Mouse (Mus musculus) gastrocnemius, postnatal 4 days (tissue): ENCODE measurements around the gene Rexo4. TPM values are rescaled to one million over a fixed set of nuclear protein-coding genes. Genes with fewer than 3 reads are reported as not detected.

Experiments
- DNase-seq, 2 experiments: peaks; one replicate each; pipeline ENCODE4 v3.0.0; 2021 to 2022; ENCODE audit warnings: low spot score in 2 of 2, mixed read lengths in 2 of 2
- long read RNA-seq, 2 experiments: library from polyadenylated mRNA; stranded (forward); transcript quantifications; one replicate each; pipeline ENCODE4 v2.0.0; 2021
- total RNA-seq, 2 experiments: library from RNA; stranded (reverse); gene quantifications; 2 replicates each; pipeline ENCODE4 v1.2.3; 2021

Rexo4 gene
- 10 to 100 TPM; 23.8 to 29.4 TPM for total RNA-seq
- long read RNA-seq, experiment 1, transcript Rexo4-201 (8 exons, 2,281 nt) = major isoform, 11 of 20 reads
- long read RNA-seq, experiment 1, partial matches to known transcripts = 1 of 20 reads
- long read RNA-seq, experiment 1, other reads (novel, unspliced or antisense) = 6 of 20 reads
- long read RNA-seq, experiment 2, transcript Rexo4-201 (8 exons, 2,281 nt) = major isoform, 9 of 14 reads
- long read RNA-seq, experiment 2, partial matches to known transcripts = 0 of 14 reads
- long read RNA-seq, experiment 2, other reads (novel, unspliced or antisense) = 4 of 14 reads

DNA sequence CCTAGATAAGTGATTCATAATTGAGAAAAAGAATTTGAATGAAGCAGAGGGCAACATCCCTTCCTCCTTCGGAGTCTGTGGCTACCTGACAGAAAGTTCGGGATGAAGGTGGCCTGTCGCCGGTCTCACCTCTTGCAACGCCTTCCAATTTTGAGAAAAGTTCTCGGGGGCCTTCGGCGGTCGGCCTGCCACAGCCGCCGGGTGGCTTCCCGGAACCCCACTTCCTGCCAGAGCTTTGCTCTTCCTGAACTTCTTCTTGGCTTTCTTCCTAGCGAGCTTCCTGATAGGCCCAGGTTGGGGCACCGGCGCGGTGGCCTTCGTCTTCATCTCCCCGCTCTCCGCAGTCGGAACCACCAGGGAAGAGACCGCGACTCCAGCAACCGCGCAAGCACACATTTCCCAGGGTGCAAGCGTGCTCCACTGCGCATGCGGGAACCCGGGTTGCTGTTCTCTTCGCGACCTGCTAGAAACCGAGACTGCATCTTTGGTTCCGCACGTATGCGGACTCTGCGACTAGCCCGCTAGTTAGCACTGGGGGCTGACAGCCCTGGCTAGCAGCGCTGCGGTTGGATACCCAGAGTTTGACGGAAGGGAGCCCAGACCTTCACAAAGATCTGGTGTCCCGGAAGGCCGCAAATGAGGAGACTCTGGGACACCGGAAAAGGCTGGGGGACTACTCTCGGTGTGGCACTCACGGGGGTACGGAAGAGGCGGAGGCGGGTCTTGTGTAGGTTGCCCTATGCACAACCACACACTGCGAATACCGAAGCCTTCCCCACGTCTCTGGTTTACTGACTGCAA, at the start of gene Rexo4:
Gene Rexo4 (minus strand): TSS at position 464 of the 801 bp plus-strand sequence.
- DNase-seq = peak; percentile 87 to 97

DNA sequence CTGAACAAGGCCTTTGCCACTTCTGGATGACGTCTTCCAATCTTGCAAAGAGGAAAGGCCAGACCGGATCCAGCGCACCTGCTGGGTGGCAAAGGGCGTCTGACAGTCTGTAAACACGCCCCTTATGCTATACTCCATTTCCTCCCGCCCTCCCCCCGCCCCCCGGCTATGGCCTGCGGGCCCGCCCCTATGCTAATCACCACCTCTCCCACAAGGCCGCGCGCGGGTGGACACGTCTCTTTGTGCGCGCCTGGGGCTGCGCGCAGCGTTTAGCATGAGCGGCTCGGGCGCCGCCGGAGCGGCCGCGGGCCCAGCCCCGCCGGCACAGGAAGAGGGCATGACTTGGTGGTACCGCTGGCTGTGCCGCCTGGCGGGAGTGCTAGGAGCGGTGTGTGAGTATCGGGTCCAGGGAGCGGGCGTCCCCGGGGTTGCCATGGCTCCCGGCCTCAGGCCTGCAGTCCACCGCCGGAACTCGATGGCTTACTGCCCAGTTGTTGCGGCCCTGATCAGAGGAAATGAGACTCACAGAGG, 45.6 kb upstream of the Rexo4 start, which contains the start of gene Cacfd1:
Gene Cacfd1 (plus strand): TSS at position 213 of the 531 bp plus-strand sequence.
- DNase-seq = peak; percentile 67 to 86

DNA sequence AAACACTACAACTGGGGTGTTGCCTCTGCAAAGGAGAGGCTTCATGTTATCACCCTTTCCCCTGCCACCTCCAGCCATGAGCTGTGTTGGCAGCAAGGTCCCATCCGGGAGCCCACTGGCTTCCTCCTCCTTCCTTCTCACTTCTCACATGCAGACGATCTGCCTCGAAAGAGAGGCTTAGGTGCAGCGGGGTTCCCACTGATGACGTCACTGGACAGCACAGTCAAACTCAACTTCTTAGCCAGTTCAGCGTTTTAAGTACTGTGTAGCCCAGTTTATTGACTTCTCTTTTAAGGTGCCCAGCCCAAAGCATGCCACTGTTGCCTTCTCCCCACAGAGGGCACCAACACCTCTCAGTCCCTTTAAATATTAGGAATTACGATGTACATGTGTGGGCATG, 43.5 kb upstream of the Rexo4 start:
- no peak for DNase-seq

DNA sequence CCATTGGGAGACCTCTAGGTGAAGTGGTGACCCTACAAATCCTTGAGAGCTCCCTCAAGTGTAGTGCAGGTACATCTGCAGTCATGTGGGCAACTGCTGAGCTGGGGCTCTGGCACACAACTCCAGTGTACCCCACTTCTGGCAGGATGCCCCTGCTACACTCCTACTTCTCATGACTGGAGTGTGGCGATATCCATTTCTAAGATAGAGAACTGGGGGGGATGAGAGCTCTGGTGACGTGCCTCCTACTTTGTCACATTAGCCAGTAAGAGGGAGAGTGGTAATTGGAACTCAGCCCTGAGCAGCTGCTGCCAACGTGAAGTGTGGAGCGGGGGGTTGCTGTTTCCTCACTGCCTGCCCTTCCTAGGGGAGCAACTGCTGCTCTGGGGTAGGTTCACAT, 42.1 kb upstream of the Rexo4 start:
- DNase-seq = no peak

DNA sequence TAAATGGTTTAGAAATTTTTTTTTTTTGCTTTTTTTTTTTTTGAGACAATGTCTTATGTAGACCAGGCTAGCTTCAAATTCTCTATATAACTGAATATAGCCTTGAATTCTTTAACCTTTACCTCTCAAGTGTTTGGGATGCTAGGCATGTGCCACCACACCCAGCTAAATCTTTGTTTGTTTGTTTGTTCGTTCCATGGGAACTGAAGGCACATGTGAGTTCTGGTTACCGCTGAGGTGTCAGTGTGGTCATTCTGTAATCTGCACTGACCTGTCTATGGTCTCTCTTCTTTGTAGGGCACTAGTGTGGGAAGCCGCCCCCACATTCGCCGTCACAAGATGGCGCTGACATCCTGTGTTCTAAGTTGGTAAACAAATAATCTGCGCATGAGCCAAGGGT, 33.8 kb upstream of the Rexo4 start:
- DNase-seq = no peak

DNA sequence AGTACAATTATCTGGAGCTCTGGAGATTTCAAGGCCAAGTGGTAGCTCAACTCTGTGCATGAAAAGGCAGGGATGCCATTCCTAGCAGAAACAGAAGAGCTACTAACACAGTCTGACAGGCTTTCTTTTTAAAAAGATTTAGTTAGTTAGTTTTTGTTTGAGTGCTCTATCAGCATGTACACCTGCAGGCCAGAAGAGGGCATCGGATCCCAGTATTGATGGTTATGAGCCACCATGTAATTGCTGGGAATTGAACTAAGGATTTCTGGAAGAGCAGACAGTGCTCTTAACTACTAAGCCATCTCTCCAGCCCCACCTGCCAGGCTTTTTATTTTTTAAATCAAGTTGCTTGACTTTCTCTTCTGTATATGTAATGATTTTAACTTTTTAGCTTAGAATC, 33.3 kb upstream of the Rexo4 start:
- DNase-seq = no peak

DNA sequence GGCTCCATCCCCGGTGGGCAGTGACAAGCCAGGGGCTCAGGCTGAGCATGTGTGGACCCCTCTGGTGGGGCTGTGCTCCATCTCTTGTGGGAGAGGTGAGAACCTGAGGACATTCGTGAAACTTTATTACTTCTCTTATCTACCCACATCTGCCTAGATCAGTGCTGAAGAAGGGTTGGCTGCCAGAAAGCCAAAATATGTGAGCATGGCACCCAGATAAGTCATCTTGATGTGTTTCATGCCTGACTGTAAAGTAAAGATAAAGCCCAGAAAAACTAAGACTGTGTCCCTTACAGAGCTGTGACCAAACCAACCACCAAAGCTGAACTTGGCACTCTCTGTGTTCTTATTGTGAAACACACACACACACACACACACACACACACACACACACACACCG, 29.8 kb upstream of the Rexo4 start:
- DNase-seq = no peak

DNA sequence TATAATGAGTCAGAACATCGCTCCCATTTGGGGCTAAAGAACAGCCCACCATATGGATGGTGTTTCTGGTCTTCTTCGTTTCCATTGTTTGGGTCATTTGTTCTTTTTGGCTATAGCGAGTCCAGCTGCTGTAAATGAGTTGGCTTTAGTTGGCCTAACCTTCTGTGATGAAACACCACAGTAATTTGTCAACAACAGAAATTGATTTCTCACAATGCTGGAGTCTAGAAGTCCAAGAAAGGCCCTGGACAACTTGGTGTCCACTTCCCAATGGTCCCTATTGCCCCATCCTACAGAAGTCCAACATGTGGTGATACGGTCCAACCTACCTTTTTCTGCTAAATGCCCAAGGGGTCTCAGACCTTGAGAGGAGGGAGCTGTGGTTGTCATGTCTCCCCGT, 20.5 kb upstream of the Rexo4 start:
- DNase-seq = no peak

DNA sequence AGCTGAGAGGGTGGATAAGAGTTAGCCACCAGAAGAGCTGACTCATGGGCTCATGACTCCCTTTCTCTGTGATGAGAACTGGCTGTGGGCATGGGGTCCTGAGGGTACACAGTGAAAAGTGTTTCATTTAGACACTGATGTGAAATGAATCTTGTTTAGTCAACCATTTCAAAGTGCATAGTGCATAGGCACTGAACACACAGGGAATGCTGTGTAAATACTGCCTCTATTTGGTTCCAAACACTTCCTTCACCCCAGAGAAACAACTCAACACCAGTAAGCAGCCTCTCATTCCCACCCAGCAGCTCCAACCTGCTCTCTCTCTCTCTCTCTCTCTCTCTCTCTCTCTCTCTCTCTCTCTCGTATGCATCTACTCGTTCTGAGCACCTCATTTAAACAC, 20.0 kb upstream of the Rexo4 start:
- DNase-seq = no peak

DNA sequence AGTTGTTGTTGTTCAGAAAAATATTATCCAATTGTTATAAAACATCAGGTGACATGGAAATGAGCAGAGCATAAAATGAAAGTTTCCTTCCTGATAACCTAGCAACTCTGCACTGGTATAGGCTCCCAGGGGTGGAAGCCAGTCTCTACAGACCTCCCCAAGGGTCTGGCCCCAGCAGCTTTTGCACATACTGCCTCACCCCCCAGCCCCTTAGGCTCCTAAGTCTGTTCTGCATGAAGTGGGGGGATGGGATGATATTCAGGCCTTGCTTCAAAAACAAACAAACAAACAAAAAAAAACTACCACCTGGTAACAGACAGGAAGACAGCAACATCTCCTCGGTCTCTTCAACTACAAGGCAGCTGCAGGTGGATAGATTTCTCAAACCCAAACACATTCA, 16.2 kb upstream of the Rexo4 start:
- no peak for DNase-seq

DNA sequence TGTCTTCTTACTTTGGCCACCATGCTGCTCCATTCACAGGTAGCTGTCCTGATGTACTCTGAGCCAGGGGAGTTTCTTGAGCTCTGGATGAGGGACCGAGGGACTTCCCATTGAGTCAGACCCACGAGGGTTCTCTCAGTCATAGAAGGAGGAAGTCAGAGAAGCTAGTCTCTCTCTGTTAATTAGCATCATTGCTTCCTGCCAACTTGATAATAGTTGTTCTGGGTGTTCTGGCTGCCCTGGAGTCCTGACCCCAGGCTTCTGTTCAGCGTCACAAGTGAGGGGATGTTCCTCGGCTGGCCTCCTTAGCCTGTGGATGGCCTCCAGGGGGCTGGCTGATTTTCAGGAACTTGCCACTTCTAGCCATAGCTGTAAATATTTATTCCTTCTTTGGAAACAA, 9.8 kb upstream of the Rexo4 start:
- DNase-seq = no peak

DNA sequence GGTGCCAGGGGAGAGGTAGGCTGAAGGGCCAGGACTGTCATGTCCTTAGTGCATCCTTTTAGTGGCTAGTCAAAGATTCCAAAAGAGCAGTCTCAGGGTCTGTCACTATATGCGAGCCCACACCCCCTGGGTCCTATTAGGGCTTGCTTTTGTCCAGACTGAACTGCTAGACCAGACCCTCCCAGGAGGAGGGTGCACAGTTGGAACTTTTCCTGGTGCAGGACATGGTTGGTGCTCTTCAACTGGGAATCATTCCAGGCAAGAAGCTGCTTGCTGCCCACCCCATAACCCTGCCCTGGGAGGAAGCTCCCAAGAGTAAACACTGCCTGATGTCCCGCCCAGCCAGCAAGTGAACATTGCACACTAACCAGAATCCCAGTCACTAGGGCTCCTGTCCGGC, 8.9 kb upstream of the Rexo4 start, which contains the start of gene Adamts13:
Gene Adamts13 (plus strand): TSS at position 301 of the 400 bp plus-strand sequence.
- no peak for DNase-seq

DNA sequence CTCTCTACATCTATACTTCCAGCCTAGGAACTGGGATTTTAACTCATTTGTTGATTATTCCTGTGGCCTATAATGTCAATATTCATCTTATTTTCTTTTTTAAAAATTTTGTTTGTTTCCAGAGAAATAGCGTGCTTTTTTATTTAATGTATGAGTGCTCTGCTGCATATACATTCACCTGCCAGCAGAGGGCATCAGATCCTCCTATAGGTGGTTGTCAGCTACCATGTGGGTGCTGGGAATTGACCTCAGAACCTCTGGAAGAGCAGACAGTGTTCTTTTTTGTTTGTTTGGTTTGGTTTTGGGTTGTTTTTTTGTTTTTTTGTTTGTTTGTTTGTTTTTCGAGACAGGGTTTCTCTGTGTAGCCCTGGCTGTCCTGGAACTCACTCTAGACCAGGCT, 3.1 kb upstream of the Rexo4 start:
- no peak for DNase-seq

DNA sequence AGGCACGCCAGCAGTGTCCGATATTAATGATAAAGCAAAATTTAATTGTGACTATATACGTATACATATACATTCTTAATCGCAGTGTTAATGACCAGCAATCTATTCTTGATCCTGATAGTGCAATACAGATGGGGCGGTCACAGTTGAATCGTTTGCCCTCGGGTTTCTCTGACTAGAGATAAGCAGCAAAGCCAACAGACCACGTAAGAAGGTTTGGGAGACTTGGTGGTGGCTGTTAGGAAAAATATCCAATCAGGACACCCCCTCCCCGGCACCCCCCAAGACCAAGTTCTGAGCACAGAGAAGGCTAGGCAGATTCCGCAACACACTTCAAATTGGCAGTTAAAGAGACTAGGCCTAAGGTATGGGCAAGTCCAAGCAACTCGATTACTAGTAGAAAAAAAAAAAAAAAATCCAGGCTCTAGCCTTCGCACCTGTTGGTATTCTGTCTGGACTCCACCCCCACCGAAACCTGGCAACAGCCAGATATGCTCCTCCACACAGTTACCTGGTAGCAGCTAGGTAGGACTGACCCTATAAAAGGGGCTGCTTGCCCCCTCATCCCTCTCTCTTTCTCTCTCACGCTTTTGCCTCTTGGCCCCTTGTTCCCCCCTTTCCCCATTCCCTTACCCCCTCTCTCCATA, 661 bp upstream of the Rexo4 start:
- no peak for DNase-seq

DNA sequence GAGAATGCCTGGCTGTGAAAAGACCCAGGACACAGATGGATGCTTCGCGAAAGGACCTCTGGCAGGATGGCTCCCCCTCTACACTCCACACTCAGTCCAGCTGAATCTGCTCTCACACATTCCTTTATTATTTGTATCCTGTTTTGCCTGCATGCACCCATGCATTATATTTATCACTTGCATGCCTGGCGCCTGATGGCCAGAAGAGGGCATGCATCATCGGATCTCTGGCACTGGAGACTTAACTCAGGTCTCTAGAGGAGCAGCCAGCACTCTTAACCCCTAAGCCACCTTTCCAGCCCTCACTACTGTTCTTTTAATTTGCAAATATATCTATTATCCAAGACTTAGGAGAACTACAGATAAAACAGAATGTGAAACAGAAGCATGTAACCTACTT, 3.4 kb downstream of the Rexo4 start:
- no peak for DNase-seq

DNA sequence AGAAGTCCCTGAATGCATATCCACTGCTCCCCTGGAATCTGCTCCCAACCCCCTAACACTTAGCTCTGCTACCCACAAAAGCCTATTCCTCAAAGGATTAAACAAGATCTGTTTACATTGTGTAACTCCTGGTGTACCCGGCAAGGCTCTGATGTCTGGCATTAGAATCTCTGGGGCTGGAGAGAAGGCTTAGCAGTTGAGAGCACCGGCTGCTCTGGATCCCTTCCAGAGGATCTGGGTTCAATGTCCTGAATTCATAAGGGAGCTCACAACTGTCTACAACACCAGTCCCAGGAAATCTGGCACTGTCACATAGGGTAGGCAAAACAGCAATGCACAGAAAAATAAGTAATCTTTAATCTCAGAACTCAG, 6.7 kb downstream of the Rexo4 start:
- DNase-seq = no peak

DNA sequence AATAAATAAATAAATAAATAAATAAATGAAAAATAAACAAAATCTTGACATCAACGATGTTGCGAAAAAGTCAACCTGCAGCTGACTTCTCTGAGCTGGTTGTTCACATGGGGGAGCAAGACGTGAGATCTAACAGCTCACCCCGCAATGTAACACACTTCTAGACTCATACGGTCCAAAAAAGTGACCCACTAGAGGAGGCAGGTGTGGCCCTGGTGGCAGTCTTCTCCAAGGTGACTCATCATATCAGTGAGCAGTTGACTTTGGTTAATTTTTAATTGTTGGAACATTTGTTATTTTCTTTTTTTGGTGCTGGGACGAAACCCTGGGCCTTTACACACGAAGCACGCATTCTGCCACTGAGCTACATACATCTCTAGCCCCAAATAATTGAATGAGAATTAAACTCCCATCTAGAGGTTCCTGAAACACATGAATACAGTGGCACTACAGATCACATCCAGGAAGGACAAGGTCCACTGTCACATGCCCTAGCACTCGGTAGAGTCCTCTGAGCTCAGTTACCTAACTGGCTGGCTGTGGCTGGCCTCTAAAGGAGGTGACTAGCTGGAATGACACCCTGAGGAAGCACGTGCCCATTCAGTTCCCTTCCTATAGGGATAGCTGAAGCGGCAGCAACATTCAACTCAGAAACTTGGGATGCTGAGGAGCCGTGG, 7.2 kb downstream of the Rexo4 start:
- DNase-seq = no peak

DNA sequence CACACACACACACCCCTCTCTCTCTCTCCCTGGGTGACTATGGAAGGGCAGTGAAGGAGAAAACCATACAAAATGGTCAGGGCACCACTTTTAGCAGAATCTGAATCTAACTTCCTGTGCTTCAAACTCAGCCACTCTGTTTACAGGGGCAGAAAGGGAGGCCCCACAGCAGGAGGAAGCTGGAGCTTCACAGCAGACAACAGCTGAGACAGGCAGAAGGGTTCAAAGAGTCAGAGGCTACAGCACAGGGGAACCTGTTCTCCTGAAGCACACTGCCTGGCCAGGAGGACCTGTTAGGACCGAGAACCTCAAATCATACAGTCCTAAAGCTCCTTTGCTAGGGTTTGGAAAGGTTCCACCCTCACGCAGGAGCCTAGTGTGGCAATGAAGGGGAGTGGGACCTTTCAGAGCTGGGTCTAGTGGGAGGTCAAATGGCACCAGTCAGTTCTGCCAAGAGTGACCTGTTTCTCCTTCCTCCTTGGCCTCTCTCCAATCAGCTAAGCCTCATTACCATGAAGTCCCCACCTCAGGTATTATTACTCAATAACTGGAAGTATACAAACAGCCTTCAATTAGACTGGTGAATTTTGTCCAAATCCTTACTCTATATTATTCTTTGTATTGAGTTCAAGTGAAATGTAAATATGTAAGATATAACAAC, 9.3 kb downstream of the Rexo4 start:
- DNase-seq = no peak

DNA sequence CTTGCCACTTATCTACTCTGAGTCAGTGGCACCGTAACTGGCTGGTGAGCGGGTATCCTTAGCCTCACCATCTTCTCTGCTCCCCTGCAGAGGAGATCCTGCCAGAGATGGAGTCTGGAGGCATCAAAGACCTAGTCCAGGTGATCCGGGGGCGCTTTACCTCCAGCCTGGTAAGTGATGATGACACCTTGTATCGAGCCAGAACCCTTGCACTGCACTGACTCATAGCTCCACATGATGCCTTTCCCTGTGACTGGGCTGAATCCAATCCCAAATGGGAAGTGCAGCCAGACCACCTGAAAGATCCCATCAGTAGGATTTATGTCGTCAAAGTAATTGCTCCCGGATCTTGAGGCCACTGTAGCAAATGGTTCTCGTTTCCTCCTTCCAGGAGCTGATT, 11.3 kb downstream of the Rexo4 start:
- DNase-seq = no peak

DNA sequence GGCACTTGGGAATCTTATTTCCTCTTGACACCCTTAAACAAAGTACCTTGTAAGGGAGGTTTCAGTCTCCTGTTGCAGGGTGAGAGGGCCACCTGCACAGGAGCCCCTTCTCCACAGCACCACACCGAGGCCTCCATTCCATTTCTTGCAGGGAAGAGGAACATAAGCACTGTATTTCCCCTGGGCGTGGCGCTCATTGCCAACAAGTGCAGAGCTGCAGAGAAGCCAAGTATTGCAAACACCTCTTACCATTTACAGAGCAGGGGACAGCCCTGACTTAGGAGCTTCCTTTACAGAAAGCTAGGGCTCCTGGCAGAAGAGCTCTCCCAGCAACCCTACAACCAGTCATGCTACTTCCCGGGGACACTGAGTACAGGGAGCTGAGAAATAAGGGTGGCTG, 12.0 kb downstream of the Rexo4 start:
- no peak for DNase-seq
